Mouse (Mus musculus): ENCODE data around the gene Tmem8b. TPM values are rescaled to one million over a fixed set of nuclear protein-coding genes. Genes with fewer than 3 reads are reported as not detected.

Tmem8b gene
- total RNA-seq (2021) = 10 to 100 TPM; 66.7 to 67.3 TPM

DNA sequence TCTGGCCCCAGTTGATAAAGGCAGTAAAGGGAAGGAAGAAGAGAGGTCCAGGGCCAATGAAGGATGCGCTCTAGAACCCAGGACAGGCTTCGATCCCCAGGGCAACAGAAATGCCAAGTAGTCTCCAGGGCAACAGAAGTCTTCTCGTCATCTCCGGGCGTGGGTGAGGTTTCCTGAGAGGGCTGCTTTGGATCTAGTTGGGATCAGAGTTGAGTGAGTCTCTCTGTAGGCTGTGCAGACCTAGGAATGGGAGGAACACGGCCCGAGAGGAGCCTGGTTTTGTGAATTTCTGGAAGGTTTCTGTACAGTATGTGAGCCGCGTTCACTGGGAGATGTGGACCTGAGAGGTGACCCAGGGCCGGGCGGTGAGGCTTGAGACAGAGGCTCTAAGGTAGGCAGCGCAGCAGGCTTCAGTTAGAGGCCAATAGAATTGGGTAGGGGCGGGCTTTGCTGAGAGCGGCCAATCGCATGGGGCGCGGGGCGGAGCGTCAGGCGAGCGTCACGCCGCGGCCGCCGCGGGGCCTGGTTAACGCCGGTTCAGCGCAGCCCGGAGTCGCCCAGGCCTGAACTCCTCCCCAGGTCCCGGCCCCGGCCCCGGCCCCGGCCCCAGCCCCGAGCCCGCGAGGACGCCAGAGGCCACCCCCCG lies at the start of gene Tmem8b, which contains the start of gene Fam221b:
Gene Tmem8b (plus strand): TSS at position 190 of the 646 bp plus-strand sequence.
Gene Fam221b (minus strand): TSS at position 364 of the 646 bp plus-strand sequence.
- peak; percentile 88 for DNase-seq

DNA sequence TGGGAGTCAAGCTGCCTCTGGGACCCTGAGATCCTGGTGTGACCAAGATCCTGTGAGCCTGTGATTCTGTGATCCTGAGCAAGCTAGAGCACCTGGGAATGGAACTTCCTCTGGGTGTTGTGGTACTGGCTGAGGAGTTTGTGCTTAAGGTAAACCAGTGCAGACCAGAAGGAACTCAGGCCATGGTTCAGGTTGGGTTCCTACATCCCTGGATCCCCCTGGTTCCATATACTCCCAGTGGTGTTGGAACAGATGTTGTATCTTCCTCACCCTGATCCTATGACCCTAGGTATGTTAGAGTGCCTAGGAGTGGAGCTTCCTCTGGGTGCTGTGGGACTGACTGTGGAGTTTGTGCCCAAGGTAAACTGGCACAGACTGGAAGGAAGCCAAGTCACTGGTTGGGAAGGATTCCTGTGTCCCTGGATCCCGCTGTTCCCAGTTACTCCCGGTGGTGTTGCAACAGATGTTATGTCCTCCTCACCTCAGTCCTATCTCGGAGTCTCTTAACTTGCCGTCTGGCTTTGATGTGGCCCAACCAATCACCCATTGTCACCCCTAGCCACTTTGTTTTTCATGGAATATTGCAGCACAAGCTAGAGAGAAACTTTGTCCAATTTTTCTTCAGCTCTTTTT lies 48.5 kb upstream of the Tmem8b start:
- no peak for DNase-seq

DNA sequence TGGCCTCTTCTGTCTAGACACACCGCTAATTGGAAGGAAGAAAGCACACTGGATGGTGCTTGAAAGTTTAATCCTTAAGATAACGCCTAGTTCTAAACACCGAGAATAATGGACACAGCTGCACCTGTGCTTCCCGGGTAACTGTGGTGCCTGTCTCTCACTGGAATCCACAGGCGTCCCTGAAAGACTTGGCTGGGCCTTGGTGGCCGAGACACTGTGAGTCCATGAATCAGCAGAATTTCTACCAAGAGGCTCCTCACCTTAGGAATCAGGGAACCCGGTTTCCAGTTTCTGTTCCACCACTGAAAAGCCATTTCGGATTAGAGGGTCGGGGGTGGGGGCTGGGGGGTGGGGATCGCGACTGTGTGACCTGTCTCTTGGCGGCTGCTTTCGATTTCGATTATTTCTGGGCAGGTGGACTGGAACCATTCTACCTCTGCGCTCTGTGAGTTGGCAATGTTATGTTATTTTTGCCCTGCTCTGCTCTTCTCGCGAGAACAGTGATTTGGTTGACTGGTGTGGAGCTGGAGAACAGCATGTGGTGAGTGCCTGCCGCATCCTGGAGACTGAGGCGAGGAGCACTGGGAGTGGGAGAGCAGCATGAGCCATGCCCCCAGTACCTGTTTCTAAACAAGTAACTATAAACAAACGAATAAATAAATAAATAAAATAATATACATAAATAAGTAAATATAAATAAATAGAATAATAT lies 39.5 kb upstream of the Tmem8b start:
- no peak for DNase-seq

DNA sequence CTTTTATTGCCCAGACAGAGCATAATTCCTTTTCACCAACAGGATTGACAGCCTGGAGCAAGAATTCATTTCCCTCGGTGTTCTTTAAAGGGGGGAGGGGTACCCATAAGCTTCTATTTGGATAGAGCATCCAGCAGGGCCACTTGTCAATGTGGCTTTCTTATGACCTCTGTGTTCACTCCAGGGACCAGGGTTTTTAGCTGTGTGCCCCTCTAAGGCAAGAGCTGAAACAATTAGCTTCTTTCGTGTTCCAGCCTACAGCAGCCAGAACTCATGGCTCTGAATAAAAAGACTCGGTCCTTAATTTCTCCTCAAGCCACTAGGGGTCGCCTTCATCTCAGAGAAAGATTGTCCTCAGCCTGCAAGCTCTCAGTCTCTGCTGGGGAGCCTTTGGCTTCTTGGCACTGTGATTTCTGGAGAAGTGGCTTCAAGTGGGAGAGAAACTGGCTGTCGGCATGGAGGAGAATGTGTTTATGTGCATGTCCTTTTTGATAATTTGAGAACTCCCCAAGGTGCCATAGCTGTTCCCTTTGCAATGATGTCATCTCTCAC lies 38.7 kb upstream of the Tmem8b start:
- peak; percentile 70 to 81 for DNase-seq

DNA sequence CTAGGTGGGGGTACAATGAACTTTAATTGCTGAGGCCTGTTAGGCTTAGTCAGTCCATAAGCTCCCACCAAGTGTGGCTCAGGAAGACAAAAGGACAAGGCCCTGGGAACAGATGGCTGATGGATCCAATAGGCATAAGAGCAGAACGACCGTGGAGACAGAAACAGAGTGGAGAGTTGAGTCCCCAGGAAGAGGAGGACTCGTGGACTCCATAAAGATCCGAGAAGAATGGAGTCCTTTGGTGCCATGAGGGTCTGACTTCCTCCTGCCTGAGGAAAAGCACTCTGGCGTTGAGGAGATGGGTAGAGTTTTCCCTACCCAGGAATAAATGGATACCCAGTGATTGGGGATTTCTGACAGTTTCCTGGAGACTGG lies 38.1 kb upstream of the Tmem8b start:
- DNase-seq = no peak

DNA sequence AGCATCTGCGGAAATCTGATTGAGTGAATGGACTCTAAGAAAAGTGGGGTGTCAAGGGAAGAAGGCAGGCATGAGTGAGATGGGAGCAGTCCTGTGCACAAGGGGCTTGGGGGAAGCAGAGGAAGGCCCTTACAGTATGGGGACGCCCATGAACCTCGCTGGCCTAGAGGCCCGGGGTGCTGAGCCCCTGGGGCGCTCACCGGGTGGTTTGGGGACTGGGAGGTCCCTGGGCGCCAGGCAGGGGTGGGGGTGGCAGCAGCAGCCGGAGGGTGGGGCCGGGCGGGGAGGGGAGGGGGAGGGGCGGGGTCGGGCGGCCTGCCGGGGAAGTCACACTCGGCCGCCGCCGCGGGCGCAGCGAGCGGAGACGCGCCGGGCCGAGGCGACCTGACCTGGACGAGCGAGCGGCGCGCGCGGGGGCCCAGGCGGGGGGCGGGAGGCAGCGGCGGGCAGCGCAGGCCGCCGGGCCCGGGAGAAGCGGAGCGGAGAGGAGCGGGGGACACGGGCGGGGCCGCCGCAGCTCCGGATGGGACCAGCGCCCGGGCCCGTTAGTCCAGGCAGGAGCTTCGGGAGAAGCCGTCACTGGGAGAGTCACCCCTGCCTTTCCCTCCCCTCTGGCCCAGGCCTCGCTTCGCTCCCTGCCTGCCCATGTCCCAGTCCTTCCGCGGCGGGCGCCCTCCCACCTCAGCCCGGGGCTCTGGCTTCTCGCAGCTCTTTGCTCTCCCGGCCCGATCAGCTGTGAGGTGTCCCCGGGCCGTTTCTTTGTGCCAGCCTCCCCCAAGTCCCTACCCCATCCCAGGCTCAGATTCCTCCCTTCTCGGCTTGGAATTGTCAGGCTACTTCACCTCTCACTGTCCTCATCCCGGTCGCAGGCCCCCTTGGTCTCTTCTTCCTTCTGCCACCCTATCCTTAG lies 37.5 kb upstream of the Tmem8b start, which contains the start of gene Npr2:
Gene Npr2 (plus strand): TSS at position 890 of the 910 bp plus-strand sequence.
- DNase-seq = peak; percentile 40 to 41

DNA sequence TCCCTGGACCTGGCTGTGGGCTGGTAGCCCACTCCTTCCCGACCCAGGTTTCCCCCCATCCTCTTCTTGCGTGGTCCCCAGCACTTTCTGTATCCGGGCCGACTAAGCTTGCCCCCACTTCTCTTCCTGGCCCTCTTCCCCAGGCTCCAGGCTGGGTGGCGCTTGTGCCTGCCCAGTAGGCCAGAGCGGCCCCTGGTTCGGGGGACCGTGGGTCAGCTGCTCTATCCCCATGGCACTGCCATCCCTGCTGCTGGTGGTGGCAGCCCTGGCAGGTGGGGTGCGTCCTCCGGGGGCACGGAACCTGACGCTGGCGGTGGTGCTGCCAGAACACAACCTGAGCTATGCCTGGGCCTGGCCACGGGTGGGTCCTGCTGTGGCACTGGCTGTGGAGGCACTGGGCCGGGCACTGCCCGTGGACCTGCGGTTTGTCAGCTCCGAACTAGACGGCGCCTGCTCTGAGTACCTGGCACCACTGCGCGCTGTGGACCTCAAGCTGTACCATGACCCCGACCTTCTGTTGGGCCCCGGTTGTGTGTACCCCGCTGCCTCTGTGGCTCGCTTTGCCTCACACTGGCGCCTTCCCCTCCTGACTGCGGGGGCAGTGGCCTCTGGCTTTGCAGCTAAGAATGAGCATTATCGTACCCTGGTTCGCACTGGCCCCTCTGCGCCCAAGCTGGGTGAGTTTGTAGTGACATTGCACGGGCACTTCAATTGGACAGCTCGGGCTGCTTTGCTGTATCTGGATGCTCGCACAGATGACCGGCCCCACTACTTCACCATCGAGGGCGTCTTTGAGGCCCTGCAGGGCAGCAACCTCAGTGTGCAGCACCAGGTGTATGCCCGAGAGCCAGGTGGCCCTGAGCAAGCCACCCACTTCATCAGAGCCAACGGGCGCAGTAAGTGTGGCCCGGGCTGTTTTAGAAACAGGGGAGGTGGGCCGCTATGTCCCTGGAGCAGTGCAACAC lies 36.5 kb upstream of the Tmem8b start:
- DNase-seq = peak; percentile 18 to 21

DNA sequence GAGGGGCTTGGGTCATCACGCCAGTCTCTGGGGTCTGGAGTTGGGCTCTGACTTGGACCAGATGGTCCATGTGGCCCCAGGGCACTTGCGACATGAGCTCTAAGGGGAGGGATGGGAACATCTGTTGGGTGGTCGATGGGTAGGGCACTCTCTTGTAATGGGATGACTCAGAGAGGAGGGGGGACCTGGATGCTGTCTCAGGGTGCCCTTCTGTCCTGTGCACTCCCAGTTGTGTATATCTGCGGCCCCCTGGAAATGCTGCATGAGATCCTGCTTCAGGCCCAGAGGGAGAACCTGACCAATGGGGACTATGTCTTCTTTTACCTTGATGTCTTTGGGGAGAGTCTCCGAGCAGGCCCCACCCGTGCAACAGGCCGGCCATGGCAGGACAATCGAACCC lies 35.5 kb upstream of the Tmem8b start:
- DNase-seq = no peak

DNA sequence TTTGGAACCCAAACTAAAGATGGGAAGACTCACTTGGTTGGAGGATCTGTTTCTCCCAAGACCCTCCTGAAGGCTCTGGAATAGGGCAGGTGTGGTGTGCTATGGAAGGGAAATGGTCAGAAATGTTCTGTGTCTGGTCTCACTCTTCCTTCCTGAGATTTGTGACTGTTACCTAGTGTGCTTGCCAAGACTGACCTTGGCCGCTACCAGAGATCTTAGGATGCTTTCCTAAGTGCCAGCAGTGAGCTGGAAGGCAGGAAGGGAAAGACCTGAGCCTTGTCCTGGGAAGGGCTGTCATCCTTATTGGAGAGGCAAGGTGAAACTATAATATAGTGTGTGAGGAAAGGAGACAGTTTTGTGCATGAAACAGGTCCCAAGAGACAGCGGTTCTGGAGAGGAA lies 35.0 kb upstream of the Tmem8b start:
- DNase-seq = no peak

DNA sequence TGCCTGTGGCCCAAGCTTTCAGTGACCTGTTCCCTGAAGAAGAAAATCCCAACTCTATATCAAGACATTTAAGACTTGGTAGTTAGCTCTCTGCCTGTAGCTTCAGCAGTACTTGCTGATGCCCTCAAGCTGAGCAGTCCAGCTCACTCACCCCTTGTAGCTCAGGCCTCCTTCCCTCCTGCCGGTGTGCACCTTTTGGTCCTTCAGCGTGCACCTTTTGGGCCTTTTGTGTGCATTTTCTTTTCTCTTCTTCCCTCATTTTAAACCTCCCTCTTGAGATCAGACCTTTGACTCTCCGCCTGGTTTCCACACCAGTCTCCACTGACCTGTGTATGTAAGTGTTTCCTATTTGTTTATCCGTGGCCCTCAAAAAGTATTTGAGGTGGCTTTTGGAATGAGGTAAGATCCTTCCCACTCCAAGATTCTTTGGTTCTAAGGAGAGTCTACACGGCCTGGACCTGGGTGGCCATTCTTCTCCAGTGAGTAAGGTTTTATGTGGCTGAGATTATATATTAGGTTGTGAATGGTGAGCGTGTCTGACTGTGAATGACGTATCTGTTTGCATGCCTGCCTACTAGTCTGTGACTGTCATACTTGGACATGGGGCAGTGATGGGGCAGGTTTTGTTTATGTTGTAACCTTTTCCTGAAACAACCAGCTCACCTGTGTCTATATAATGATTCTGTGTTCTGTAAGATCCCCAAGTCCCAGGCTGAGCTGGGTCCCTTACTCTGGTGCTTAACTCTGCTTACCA lies 34.0 kb upstream of the Tmem8b start:
- DNase-seq = no peak

DNA sequence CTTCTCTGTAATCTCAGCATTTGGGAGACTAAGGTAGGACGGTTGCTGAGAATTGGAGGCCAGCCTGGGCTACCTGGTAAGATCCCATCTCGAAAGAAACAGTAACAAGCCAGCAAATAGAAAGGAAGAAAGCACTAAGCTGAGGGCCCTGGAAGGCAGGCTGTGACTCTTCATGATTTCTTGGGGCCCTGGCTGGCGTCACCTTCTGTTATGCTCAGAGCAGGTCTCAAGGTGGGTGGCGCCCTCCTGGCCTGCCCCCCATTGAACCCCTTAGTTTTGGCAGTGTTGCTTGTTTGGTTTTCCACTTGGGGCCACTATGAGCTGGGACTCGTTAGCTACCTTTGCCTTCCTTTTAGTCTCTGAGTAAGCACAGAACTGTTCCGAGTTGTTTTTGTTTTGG lies 32.0 kb upstream of the Tmem8b start:
- no peak for DNase-seq

DNA sequence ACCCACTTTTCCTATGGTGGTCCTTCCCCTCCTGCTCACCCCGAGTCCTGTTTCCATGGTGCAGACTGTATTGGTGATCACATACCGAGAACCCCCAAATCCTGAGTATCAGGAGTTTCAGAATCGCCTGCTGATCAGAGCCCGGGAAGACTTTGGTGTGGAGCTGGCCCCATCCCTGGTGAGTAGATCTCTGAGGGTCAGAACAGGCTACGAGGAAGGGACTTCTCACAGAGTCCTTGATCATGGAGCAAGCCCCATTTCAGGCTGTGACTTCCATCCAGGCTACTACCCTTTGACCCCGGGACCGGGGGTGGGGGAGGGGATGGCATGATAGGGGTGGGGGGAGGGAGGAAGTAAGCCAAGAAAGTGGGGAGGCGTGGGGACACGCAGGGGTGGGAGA lies 28.7 kb upstream of the Tmem8b start:
- no peak for DNase-seq

DNA sequence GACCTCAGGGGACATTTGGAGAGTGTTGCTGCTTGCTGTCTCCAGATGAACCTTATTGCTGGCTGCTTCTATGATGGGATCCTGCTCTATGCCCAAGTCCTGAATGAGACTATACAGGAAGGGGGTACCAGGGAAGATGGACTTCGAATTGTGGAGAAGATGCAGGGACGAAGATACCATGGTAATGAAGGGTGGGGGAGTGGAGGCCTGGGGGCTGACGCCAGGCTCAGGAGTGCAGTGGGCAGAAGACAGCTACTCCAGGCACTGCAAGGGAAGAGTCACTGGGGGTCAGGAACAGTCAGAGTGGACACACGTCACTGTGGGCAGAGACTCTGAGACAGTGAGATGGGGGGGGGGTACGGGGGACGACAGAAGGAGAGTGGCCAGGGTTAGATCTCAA lies 28.3 kb upstream of the Tmem8b start:
- no peak for DNase-seq

DNA sequence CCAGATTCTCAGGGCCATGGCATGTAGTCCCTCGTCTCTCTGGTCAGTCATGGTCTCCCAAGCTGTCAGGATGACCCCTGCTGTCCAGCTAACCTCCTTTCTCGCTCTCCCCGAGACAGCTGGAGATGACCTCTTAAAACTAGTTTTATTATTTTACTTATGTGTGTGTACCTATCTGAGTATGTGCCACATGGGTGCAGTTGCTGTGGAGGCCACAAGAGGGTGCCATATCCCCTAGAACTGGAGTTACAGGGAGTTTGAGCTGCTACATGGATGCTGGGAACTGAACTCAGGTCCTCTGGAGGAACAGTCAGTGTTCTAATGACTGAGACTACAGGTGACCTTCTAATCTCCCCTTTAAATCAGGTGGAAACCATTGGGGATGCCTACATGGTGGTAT lies 19.0 kb upstream of the Tmem8b start:
- DNase-seq = no peak

DNA sequence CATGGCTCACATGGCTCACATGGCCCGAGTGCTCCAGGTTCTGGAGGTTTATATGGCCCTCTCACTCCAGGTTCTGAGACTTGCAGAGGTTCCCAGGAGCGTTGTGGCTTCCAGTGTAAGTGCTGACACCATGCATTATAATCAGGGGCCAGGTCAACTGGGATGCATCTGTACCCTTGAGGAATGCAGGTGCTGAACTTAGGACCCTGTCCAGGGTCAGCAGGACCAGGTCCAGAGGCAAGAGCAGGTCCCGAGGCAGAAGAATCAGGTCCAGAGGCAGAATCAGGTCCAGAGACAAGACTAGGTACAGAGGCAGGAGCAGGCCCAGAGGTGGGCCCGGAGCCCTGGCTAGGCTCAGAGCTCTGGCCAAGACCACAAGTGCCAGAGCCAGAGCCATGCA lies 16.0 kb upstream of the Tmem8b start:
- no peak for DNase-seq

DNA sequence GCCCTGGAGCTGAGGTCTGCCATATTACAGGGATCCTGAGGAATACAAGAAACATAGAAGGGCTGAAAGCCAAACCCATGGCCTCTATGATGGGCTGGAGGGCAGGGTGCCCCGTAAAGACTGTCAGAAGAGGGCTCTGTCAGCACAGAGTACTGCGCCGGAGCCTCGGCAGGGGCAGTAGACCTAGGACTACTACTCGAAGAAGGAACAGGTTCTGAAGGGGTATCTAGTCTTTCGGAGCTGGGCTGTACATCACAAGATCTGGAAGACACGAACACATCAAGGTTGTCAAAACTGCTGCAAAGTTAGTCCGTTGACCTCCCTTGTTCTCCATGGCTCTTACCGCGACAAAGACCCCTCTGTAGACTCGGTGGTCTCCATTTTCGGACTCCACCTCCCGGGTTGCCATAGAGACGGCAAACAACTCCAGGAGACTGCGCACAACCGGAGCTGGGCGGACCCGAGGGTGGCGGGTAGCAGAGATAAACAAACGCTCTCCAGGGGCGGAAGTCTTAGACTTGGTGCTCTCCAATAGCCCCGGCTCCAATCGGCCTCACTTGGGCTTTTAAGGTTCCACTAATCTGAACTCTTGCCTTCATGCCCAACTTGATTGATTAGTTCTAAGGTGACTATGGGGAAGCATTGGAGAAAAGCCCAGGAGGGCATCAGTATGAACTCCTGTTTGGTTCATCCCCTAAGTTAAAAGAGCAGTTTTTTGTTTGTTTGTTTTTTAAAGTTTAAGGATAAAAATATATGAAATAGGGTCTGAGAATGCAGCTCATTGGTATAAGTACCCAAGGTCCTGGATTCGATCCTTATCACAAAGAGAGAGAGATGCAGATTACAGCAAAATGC lies 15.4 kb upstream of the Tmem8b start, which contains the start of gene Spag8:
Gene Spag8 (minus strand): TSS at position 434 of the 855 bp plus-strand sequence.
- DNase-seq = peak in 1 of 2 experiments; percentile 35

DNA sequence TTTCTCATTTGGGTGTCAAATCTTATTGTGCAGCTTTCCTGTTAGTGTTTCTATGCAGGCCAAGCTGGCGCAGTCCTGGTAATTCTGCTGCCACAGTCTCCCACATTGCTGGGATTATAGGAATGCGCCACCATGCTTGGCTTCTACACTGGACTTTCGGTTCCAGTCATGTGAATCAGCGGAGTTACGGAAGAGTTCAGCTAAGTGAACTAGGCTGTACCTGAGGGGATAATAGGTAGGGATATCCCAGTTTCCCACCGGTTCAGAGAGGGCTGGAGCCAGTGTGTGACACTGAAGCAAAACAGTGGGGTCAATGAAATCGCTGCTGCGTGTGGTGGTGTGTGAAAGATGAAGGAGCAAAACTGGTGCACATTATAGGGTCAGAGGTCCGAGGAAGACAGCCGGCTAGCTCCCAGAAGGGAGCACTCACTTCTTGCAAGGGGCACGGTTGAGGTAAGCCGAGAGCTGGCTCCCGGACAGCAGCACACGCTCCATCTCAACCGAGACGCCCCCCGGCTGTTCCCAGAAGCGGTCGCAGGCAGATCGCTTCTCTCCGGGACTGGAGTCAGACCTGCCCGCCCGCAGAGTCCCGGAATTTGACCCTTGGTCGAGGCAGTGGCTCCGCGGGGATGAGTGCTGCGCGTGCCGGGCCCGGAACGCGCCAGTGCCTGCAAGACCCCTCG lies 13.0 kb upstream of the Tmem8b start:
- DNase-seq = peak in 1 of 2 experiments; percentile 21

DNA sequence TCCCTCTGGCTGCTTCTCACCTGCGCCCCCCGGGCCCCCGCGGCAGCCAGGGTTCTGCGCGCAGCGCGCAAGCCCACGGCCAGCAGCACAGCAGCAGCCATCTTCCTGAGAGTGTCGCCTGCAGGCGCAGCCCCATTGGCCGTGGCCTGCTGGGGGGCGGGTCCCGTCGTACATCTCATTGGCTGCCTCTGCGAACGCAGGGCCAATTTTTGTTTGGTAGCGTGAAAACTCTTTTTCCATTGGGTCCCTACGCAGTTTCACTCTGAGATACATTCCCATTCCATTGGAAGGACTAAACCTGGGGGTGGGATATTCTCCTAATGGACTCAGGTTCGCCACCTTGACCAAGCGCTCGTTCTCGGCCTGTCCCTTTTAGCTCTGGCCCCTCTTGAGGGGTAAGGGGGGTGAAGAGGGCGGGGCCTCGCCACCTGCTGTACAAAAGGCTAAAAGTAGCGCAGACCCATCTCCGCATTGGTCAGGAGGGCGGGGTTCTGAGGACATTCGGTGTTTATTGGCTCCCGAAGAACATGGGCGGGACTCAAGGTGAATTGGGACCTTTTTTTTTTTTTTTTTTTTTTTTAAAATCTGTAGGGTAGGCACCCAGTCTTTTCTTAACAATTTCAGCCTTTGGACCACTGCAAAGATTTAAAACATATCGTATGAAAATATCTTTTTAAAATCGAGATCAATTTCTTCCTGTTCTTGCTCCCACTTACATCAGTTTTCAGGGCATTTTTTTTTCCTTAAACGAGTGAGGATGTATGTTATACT lies 12.2 kb upstream of the Tmem8b start, which contains the start of gene Hint2:
Gene Hint2 (minus strand): TSS at position 128 of the 771 bp plus-strand sequence.
- DNase-seq = peak; percentile 93 to 94

Data from layer of hippocampus, postnatal 36 days (tissue).